In genomic region chr19:20707159-20707558, GRCm38 (mm10) we compare ENCODE assay signal across 5 mouse cellular contexts. TPM values are rescaled to one million over a fixed set of nuclear protein-coding genes. Genes with fewer than 3 reads are reported as not detected.
"Had no signal": no experiment of that assay in that cellular context is flagged by ENCODE, and none has a peak within 500 bp of the region (broad histone marks: within the 10 kb centered on the region; RNA-seq: fewer than 3 reads in every experiment).

No protein-coding gene starts in this region.

- H3K4me2 ChIP-seq: neural tube, embryonic 13.5 days; neural tube, embryonic 15.5 days; stomach, embryonic 15.5 days had no signal

- H3K4me1 ChIP-seq: neural tube, embryonic 13.5 days; neural tube, embryonic 15.5 days; stomach, embryonic 15.5 days had no signal

- H3K27ac ChIP-seq: neural tube, embryonic 13.5 days; neural tube, embryonic 15.5 days; stomach, embryonic 15.5 days; stomach, postnatal 0 days had no signal

- H3K27me3 ChIP-seq: neural tube, embryonic 13.5 days; neural tube, embryonic 15.5 days; stomach, embryonic 15.5 days had no signal

- H3K4me3 ChIP-seq: neural tube, embryonic 13.5 days; neural tube, embryonic 15.5 days; stomach, embryonic 15.5 days had no signal

- H3K36me3 ChIP-seq: neural tube, embryonic 13.5 days; neural tube, embryonic 15.5 days; stomach, embryonic 15.5 days had no signal

- H3K9me3 ChIP-seq: neural tube, embryonic 13.5 days; neural tube, embryonic 15.5 days; stomach, embryonic 15.5 days had no signal

- H3K9ac ChIP-seq: neural tube, embryonic 13.5 days; neural tube, embryonic 15.5 days; stomach, embryonic 15.5 days had no signal

RNA-seq across cellular contexts. Expression of gene Aldh1a7, which starts 20.2 kb away (rescaled TPM):
- total RNA-seq: neutrophil, adult 5-6 weeks had no signal
